Comparison of ENCODE assay signal across 8 mouse cellular contexts in the genomic region with DNA sequence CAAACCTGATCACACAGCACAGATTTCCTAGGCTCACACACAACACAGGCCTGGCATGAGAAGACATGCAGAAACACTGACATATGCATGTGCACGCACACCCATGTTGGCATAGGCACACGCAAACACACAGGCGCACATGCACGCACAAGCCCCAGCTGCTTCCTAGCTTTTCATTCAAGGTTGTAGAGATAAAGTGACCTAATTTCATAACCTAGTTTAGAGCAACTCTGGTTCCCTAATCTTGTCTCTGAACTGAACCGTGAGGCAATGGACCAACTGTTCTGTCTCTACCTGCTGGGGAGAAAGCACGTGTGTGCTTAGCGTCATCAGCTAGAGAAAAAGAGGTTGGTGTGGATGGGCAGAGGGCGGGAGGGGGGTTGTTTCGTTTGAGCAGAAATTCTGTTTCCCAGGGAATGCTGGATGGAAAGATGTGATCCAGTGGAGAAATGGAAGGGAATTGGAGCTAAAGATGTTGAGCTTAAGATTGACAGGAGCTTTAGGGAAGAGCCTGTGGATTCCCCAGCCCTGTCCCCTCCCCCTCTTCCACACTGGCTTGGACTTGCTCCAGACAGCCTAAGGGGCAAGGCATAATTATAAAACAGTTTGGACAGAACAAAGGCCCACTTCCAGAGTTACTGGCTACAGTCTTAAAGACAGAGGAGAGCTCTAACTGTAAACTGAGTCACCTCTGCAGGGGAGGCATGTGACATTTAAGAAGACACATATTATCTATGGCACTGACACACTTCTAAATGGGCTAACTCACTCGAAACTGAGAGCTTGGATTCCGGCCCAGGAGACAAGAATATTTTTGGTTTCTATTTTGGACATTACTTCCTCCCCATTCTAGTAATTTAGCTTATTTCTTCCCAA.
DNase-seq lines count a peak whose midpoint lies in the region; ATAC-seq lines count a peak whose summit lies in the region.

No protein-coding gene starts in this region.

- H3K4me1 ChIP-seq in heart, embryonic 11.5 days (ENCODE audit: control insufficient read depth, insufficient read depth, low read length): peaks cover 15% of the 10 kb centered on the region
- H3K4me1 ChIP-seq in heart, embryonic 12.5 days (replicated peaks): peaks cover 26% of the 10 kb centered on the region

- no peaks in the 10 kb centered on the region for H3K36me3 ChIP-seq in heart, embryonic 11.5 days (ENCODE audit: control insufficient read depth, insufficient read depth, low read length)
- H3K36me3 ChIP-seq in heart, embryonic 12.5 days: no peaks in the 10 kb centered on the region

- DNase-seq in heart, adult 11 months: peak; percentile 77
- DNase-seq in urinary bladder, postnatal 14 days (ENCODE audit: low spot score): peak; percentile 10
- no peak for DNase-seq in urinary bladder, adult 18-20 months (ENCODE audit: low spot score in 2 of 2)
- DNase-seq in retina, embryonic 14.5 days (ENCODE audit: low spot score): peak; percentile 6
- no peak for DNase-seq in ovary, postnatal 36 days (ENCODE audit: low spot score)
- no peak for DNase-seq in thymus, postnatal 10 days (ENCODE audit: low spot score in 2 of 2)

- no peak overlapping the region for H3K4me3 ChIP-seq in heart, embryonic 11.5 days (ENCODE audit: low read depth, low read length)
- H3K4me3 ChIP-seq in heart, embryonic 12.5 days: no peak overlapping the region

- 72% methylated on average over 11 of the region's 11 CpGs for WGBS in heart, embryonic 11.5 days (ENCODE audit: insufficient replicate concordance)
- 66% methylated on average over 11 of the region's 11 CpGs for WGBS in heart, embryonic 12.5 days

- no peak overlapping the region for H3K27ac ChIP-seq in heart, embryonic 11.5 days (ENCODE audit: low read depth, low read length)
- H3K27ac ChIP-seq in heart, embryonic 12.5 days (ENCODE audit: poor library complexity, severe bottlenecking): peak overlapping the region; percentile 10; the same call in 1 of the 2 replicates

- no peaks in the 10 kb centered on the region for H3K27me3 ChIP-seq in heart, embryonic 11.5 days (ENCODE audit: control insufficient read depth, insufficient read depth, low read length)
- no peaks in the 10 kb centered on the region for H3K27me3 ChIP-seq in heart, embryonic 12.5 days (replicated peaks)

- no peak for ATAC-seq in heart, embryonic 11.5 days (replicated peaks; ENCODE audit: insufficient number of reproducible peaks, low FRiP score, low TSS enrichment)
- ATAC-seq in heart, embryonic 12.5 days (ENCODE audit: insufficient number of reproducible peaks, low FRiP score): 0 out of 2 replicates have a peak, but pooled peaks have one; percentile 33

- no peak overlapping the region for H3K4me2 ChIP-seq in heart, embryonic 11.5 days
- H3K4me2 ChIP-seq in heart, embryonic 12.5 days: peak overlapping the region; percentile 5; the same call in 1 of the 2 replicates

- no peak overlapping the region for H3K9ac ChIP-seq in heart, embryonic 11.5 days (ENCODE audit: low read depth, low read length)
- no peak overlapping the region for H3K9ac ChIP-seq in heart, embryonic 12.5 days

- H3K9me3 ChIP-seq in heart, embryonic 11.5 days (replicated peaks; ENCODE audit: control insufficient read depth, low read length): no peaks in the 10 kb centered on the region
- no peaks in the 10 kb centered on the region for H3K9me3 ChIP-seq in heart, embryonic 12.5 days (replicated peaks)

Comparison
In these comparisons a context has a peak if more than half of its experiments do, and no peak if none do; other contexts are left out.
1. DNase-seq: peak in heart, adult 11 months (single experiment), urinary bladder, postnatal 14 days (single experiment) and retina, embryonic 14.5 days (single experiment); none in urinary bladder, adult 18-20 months (0 of 2), ovary, postnatal 36 days (single experiment) and thymus, postnatal 10 days (0 of 2).